Mouse (Mus musculus) hindlimb bud, embryonic 11.5 days (tissue): Measurements from ENCODE around the gene Blzf1.

ENCODE experiments used
- DNase-seq: peaks from one replicate; pipeline ENCODE4 v3.0.0-alpha.2; 2012; ENCODE audit warnings: low read depth, low spot score; ENCODE audit errors: extremely low spot score

The Blzf1 gene

GRCm38 (mm10) chr1:164241494-164241893, 65.8 kb downstream of the Blzf1 start:
- DNase-seq, result no peak
